Mouse (Mus musculus) stomach, postnatal 0 days (tissue): ENCODE data around the gene Dpp4.

Experiments used
- CTCF ChIP-seq: IDR thresholded peaks from 2 replicates; pipeline ENCODE4 v1.5.1; 2016; ENCODE audit warnings: antibody characterized with exemption, low read depth, mild to moderate bottlenecking, moderate library complexity
- EP300 ChIP-seq: optimal IDR thresholded peaks from 2 replicates; pipeline ENCODE3; 2016; ENCODE audit warnings: antibody characterized with exemption

DNA sequence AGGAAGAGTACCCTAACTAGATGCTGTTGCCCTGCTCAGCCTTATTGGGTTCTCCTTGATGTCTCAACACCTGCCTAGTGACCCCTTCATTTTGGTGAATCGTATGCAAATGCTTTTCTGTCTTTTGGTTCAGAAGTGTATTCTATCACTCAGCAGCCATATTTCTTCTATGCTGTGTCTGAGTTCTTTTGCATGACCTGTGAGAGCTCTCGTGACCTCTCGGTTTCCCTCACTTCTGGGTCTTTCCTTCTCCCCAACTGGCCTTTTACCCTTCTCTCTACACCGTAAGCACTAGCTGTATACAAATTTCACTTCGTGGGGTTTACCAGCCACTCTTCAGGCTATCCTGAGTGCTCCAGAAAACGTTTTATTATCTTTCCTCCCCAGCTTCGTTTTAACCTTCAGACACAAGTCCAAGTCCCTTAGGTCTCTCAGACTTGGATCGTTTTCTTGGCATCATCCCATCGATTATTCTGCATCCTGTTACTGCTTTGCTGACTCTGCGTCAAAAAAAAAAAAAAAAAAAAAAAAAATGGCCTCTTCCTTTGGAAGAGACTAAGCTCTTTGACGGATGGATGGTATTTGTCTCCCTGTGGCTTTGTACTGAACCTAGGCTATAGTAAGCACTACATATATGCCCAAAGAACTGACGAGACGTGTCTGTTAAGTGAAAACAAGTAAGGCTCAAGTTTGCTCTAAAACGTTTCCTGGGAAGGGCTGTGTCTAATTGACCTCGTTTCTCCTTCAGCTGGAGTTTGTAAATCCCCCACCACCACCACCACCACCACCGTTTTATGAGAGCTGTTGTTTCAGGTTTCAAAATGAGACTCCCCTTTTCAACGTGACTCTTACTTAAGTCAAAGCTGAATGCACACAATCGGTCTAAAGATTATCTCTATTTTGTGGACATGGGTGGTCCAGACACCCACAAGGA lies 47.5 kb upstream of the Dpp4 start:
- TF ChIP-seq CTCF: no peak
- TF ChIP-seq EP300: no peak
